Mouse (Mus musculus) olfactory bulb, adult 2 months (tissue): ENCODE measurements around the gene Arhgap1. TPM values are rescaled to one million over a fixed set of nuclear protein-coding genes. Genes with fewer than 3 reads are reported as not detected.

Experiments used
- H3K27ac ChIP-seq: fragments of 200-500 bp; 2 replicates; pipeline ENCODE4 v1.5.1; 2012; ENCODE audit warnings: low read depth, low read length; ENCODE audit not compliant: insufficient read depth
- H3K4me1 ChIP-seq: fragments of 200-500 bp; 2 replicates; pipeline ENCODE4 v1.6.1; 2012; ENCODE audit warnings: low read length; ENCODE audit not compliant: control insufficient read depth, insufficient read depth
- H3K4me3 ChIP-seq: fragments of 200-500 bp; 2 replicates; pipeline ENCODE4 v1.5.1; 2012; ENCODE audit warnings: mild to moderate bottlenecking, low read depth, low read length, moderate library complexity; ENCODE audit not compliant: insufficient read depth
- CTCF ChIP-seq: fragments of 200-500 bp; IDR thresholded peaks from 2 replicates; pipeline ENCODE4 v1.5.1; 2012; ENCODE audit warnings: low read depth, mild to moderate bottlenecking, low read length, moderate library complexity; ENCODE audit not compliant: insufficient read depth
- POLR2A ChIP-seq: fragments of 200-500 bp; IDR thresholded peaks from 2 replicates; pipeline ENCODE4 v1.6.1; 2012; ENCODE audit warnings: mild to moderate bottlenecking, low read depth, low read length, moderate library complexity; ENCODE audit not compliant: insufficient read depth
- WGBS: fragments of 180-500 bp; shearing (Covaris S2); methylation state at CpG from one replicate; pipeline ENCODE4 v1.1.7; 2018; 5-methylcytosine and 5-hydroxymethylcytosine counted together
- polyA plus RNA-seq: library from polyadenylated mRNA; stranded (reverse); fragments of >200 nt; gene quantifications from 2 replicates; pipeline ENCODE4 v1.2.4, GENCODE M21; 2012; ENCODE audit warnings: low replicate concordance; ENCODE audit not compliant: missing spikeins, insufficient read depth, insufficient read length

Arhgap1 gene
- polyA plus RNA-seq, 1 experiment: not detected

DNA sequence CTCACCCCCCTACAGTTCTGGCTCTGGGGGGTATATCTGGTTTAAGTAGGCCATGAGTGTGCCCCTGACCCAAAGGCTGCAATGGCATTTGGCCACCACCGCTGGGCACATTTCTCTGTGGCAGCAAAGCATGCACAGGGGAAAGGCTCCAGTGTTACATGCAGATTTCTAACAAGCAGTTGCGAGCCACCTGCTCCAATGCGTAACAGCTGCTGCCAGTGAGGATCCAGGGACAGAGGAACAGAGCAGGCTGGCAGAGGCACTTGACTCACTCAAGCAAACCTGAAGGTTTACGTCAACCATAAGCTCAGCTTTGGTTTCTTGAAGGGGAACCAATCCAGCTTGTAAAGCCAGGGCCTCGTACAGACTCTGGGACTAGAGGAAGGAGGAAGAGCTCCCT is 25.2 kb downstream of the Arhgap1 start:
- Histone ChIP-seq H3K4me3 (no peak overlapping the region), H3K27ac (no peak overlapping the region), H3K4me1 (0 out of 2 replicates have a peak, but pooled peaks cover 4% of the 10 kb centered on the region)
- no peak for TF ChIP-seq CTCF
- no peak for TF ChIP-seq POLR2A
- WGBS: 83% methylated on average over 5 of the region's 5 CpGs

DNA sequence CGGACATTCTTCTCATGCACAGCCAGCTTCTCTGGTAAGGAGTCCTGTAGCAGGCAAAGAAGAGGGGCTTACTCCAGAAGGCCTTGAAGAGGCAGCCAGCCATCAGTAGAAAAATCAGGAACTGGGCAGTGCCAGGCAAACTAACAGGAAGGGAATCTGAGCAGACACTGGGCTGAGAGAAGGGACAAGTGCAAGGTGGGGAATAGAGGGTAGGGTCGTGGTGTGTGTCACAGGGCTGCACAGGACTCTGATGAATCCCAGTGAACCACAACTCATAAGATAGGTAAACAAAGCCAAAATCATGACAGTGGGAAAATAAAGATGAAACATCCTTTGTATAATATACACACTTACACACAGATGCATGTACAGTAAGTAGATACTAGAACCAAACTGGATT is 26.8 kb downstream of the Arhgap1 start:
- no peak overlapping the region for H3K4me3 ChIP-seq
- no peak overlapping the region for H3K27ac ChIP-seq
- WGBS: 83% methylated on average over 2 of the region's 2 CpGs
- TF ChIP-seq CTCF: no peak
- no peak for TF ChIP-seq POLR2A
- 0 out of 2 replicates have a peak, but pooled peaks cover 4% of the 10 kb centered on the region for H3K4me1 ChIP-seq

DNA sequence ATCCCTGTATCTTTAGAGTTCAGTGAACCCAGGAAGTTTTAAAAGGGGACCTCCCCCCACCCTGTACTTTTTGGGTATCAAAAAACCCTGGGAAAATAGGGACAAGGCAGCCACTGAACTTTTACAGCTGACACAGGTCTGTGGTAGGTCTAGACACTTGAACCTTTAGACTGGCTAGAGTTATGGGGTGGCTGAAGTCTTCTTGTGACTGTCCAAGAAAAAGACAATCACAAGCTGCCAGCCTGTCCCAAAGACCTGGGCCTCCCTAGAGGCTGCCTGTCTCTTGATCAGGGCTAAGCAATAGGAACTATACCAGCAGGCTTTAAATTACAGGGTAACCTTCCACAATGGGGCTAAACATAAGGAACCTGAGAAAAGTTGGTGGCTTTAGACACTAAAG is 27.3 kb downstream of the Arhgap1 start:
- Histone ChIP-seq H3K4me1 (0 out of 2 replicates have a peak, but pooled peaks cover 4% of the 10 kb centered on the region), H3K27ac (no peak overlapping the region), H3K4me3 (no peak overlapping the region)
- TF ChIP-seq POLR2A (no peak), CTCF (no peak)

DNA sequence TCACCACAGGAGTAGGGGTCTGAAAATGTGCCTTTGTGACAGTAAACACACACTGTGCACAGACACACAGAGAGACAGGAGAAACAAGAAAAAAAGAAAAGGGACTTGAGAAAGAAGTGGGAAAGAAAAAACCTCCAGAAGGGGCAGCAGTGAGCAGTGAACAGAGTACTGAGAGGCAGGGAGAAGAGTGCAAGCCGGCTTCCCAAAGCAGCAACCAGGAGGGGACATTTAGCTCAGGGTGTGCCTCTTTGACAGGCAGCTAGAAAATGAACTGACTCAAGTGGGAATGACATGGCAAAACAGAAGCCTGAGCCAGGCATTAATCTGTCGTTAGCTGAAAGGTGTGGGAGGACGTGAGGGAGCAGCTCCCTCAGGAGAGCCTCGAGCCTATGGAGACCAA is 33.2 kb downstream of the Arhgap1 start:
- Histone ChIP-seq H3K4me3 (no peak overlapping the region), H3K27ac (no peak overlapping the region), H3K4me1 (peaks cover 3% of the 10 kb centered on the region; the same call in 1 of the 2 replicates)
- TF ChIP-seq CTCF (no peak), POLR2A (no peak)
- 37% methylated on average over 4 of the region's 4 CpGs for WGBS

DNA sequence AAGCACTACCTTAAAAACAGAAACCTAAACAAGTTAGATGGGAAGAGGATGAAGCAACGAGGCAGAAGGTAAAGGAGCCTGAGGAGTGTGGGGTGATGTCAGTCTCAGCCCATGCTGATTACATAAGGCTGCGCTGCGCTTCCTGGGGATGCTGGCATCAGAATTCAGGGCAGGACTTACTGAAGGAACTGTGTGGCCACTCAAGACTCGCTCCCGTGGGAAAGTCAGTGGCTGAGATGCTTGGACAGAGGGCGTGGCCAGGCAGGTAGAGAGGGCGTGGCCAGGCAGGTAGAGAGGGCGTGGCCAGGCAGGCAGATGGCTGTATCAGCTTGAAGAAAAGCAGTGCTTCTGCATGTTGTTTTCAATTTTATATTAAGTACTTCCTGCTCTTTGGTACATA is 34.3 kb downstream of the Arhgap1 start:
- 75% methylated on average over 8 of the region's 8 CpGs for WGBS
- Histone ChIP-seq H3K4me1 (peaks cover 3% of the 10 kb centered on the region; the same call in 1 of the 2 replicates), H3K4me3 (no peak overlapping the region), H3K27ac (no peak overlapping the region)
- TF ChIP-seq CTCF (no peak), POLR2A (no peak)

DNA sequence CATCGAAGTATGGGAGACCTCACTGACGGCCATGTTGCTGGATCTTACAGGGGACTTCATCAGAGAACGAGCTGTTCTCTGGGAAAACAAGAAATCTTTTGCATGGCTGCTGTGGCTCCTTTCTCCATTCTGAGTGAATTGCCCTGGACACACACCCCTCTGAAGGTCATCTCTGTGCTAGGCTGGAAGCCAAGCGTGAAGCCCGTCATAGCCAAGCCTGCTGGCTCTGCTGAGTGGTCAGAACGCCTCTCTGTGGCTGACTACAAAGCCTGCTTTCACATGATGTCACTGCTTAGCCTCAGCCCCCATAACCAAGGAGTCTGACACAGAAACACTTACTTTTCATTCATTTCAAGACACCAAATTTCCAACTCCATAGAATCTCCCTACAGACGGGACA is 39.8 kb downstream of the Arhgap1 start:
- no peak for TF ChIP-seq CTCF
- no peak for TF ChIP-seq POLR2A
- no peak overlapping the region for H3K4me3 ChIP-seq
- 51% methylated on average over 7 of the region's 7 CpGs for WGBS
- H3K27ac ChIP-seq: no peak overlapping the region
- no peaks in the 10 kb centered on the region for H3K4me1 ChIP-seq

DNA sequence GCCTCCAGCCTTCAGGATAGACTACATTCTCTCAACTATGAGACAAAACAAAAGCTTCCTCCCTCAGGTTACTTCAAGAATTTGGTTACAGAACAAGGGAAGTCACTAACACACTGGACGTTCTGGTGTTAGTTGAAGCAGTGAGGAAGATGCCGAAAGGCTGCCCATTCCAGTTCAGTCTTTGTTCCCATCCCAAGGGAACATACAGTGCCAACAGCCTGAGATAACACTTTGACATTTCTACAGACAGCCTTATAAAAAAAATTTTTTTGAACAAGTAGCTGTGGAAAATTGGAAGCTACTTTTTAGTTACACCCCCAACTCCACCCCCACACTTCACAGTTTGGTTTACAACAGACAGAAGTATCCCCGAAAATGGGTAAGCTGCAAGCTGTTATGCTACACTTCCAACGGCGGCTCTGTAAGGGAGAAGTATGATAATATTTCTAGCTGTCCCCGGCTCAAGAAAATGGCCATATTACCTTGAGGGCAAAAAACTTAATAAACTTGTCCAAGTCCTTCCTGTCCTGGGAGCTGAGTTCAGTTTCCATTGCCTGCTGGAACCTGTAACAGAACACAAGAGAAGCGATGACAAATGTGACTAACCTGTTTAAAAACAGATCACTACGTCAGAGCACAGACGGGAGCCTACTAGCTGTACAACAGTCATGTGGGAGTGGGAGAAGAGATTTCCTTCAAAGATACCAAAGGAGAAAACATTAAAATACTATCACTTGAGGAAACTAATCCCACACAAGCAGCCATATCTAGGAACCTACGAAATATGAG is 46.0 kb downstream of the Arhgap1 start:
- 83% methylated on average over 10 of the region's 10 CpGs for WGBS
- TF ChIP-seq POLR2A: no peak
- H3K27ac ChIP-seq: no peak overlapping the region

DNA sequence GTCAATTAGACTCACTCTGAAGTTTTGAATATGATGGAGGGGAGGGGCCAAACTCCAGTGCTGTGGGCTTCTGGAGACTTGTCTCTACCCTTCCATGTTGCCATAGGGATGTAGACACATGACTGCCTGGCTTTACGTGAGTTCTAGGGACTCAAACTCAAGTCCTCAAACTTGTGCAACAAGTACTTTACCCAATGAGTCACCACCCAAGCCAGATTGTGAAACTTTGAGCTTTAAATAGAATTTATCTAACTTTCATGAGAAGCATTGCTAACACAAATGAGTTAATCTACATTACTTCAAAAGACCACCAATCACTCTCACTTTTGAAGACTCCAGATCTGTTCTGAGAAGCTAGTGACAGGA is 46.5 kb downstream of the Arhgap1 start:
- TF ChIP-seq POLR2A: no peak
- TF ChIP-seq CTCF: no peak
- no peaks in the 10 kb centered on the region for H3K4me1 ChIP-seq
- WGBS: 46% methylated on average over 1 of the region's 1 CpGs
- no peak overlapping the region for H3K27ac ChIP-seq
- H3K4me3 ChIP-seq: no peak overlapping the region

More for the DNA sequence above, 46.0 kb downstream of the Arhgap1 start:
- no peak overlapping the region for H3K4me3 ChIP-seq
- no peaks in the 10 kb centered on the region for H3K4me1 ChIP-seq

DNA sequence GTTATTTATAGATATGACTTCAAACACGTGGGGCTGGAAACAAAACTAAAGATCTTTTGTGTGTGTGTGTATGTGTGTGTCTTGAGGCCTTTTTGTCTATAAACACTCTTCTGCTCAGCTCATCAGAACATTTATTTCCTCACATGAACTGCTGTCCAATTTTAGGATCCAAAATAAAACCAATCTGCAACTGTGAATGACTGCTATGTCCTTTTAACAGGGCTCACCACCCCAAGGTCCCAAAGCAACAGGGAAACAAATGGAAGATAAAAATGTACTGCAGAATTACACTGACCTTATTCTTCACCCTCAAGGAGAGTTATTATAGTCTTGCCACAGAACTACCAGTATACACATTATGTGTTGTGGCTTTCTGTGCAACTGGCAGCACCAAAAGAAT is 49.6 kb downstream of the Arhgap1 start:
- Histone ChIP-seq H3K4me1 (no peaks in the 10 kb centered on the region), H3K27ac (no peak overlapping the region), H3K4me3 (no peak overlapping the region)
- no peak for TF ChIP-seq CTCF
- no peak for TF ChIP-seq POLR2A
- WGBS: 35% methylated on average over 1 of the region's 1 CpGs

DNA sequence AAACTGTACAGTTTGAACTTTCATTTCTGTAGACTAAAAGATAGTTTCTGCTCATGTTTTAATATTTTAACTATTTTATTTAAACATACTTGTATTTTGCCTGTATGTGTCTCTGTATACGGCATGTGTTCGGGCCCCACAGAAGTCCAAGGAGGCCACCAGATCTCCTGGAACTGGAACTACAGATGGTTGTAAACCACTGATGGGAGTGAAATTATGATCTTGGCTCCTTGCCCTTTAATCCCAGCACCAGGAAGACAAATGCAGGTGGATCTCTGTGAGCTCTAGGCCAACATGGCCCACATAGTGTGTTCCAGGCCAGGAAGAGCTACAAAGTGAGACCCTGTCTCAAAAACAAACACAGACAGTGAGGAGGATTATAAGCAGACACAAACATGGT is 51.7 kb downstream of the Arhgap1 start:
- Histone ChIP-seq H3K4me3 (no peak overlapping the region), H3K4me1 (no peaks in the 10 kb centered on the region), H3K27ac (no peak overlapping the region)
- 97% methylated on average over 2 of the region's 2 CpGs for WGBS
- TF ChIP-seq POLR2A (no peak), CTCF (no peak)
